Mouse (Mus musculus): ENCODE data around the gene Gtf2ird1.

DNA sequence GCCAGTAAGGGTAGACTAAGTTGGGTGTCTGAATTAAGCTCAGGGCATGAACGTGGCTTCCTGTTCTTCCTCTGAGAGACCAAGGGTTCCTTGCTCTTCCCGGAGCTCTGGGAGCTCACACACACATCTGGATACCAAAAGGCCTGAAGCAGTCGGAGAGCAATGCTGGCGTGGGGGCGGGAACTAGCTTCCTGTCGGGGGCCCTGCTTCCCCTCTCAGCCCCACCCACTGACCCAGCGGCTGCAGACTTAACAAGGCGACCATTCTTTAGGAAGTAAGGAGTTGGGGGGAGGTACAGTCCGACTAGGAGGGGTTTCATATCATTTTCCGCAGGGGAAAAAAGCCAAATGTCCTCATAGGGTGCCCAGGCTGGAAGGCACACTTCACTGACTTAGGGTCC, 61.9 kb downstream of the Gtf2ird1 start:
- TF ChIP-seq POLR2A (IDR thresholded peaks at IDR 0.05; ENCODE audit: extremely low read depth, insufficient read depth, low read length) (no peak), CTCF (IDR thresholded peaks at IDR 0.05; ENCODE audit: low read depth, low read length) (no peak)
